Mouse (Mus musculus): ENCODE data around the gene Ak6.

The Ak6 gene

DNA sequence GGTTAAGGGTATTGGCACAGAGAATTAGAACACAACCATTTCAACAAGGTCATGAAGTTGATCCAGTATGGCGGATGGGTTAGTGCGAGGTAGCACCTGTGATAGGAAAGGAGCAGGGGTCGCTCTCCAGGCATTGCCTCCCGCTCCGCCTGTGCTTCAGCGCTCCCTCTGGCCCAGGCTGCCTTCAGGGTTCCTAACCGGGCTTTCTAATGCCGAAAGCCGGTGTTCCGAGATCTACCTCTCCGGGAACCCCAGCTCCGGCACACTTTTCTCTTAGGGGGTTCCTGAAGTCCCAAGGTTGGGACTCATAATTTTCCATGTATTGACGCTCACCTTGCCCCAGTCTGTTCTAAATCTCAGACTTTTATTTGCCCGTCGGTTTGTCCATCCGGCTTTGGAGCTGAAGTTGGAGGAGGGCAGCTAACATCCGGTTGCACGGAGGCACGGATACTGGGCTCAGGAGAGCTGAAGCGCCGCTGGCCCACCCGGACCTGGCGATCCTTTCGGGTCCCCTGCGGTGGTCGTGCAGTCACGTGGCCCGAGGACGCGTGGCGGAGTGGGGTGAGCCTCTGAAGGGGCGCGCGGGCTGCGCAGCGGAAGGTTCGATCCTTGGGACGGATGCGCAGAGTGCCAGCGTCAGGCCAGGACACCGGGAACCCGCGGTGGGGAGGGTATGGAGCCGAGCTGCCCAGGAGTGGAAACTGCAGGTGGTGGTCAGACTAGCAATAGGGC lies 18.7 kb downstream of the Ak6 start, which contains the start of gene Ccdc125:
Gene Ccdc125 (plus strand): TSS at position 427 of the 732 bp plus-strand sequence.
- no peak for DNase-seq

DNA sequence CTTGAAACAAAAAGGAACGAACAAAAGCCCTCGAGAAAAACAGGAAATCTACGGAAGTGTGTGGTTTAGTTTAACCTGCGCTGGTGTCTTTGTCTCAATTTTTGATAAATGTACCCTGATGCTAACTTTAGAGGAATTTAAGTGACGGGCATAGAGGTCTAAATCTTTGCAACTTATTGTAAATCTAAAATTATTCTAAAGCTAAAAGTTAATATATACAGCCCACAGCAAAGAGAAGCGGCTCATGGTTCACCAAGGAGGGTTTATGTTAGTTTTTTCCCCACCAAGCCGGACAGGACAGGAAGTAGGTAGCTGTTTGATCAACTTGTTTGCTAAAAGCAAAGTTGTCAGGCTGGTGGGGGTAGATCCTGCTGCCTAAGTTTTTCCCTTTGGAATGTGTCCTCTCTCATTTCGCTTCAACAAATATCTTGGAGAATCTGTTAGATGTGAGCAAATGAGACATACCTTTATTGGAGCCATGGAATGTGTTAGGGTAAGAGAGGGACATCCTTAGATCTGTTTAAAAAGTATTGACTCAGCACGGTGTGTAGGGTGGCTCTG lies 19.5 kb downstream of the Ak6 start:
- DNase-seq: no peak

GRCm38 (mm10) chr13:100675936-100676635 lies 25.3 kb downstream of the Ak6 start:
- DNase-seq: no peak

- no peak for DNase-seq
Observed at GRCm38 (mm10) chr13:100681615-100682014, 30.8 kb downstream of the Ak6 start.

DNA sequence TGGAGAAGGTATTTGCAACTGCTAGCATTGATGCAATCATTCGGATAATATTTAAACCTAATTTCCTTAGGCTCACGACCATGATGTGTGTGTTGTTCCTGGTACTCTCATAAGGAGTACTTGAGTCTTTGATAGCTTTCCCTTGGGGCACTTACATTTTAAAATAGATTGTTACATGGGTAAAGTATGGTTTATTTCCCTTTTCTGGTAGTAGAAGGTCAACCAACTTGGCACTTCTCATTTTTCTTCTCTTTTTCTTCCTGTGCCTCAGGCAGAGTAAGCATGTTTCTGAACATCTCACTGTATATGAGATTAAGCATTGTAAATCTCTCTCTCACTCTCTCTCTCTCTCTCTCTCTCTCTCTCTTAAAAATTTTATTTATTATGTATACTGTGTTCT lies 32.1 kb downstream of the Ak6 start:
- DNase-seq: no peak

GRCm38 (mm10) chr13:100684355-100684754 lies 33.6 kb downstream of the Ak6 start:
- no peak for DNase-seq

DNA sequence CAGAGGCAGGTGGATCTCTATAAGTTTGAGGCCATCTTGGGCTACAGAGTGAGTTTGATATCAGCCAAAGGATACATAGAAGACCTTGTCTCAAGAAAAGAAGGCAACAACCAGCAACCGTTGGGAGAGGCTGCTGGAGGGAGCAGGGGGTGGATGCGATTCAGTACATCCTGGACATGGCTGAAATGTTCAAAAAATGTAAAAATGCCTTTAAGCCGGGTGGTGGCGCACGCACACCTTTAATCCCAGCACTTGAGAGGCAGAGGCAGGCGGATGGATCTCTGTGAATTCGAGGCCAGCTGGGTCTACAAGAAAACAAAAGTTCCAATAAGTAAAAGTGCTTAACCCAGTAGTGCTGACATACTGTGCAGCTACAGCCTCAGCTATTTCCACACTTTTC lies 36.7 kb downstream of the Ak6 start:
- no peak for DNase-seq

DNA sequence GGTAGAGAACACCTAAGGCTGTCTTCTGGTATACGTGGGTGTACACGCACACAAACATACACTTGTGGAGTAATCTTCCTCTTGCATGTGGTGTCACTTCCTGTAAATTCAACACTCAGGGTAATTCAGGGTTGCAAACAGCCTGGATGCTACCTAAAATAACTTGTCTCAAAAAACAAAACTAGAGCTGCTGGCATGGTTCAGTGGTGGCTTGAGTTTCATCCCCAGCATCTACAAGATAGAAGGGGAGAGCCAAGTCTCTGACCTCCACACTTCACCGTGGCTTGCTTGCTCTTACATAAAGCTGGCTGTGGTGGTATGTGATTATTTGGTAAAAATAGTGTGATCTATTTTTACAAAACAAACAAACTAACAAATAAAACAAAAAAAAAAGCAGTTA lies 46.8 kb downstream of the Ak6 start:
- DNase-seq: no peak

GRCm38 (mm10) chr13:100698866-100699265 lies 48.1 kb downstream of the Ak6 start:
- no peak for DNase-seq

- DNase-seq: no peak
Observed at GRCm38 (mm10) chr13:100703468-100703867, 52.7 kb downstream of the Ak6 start.

DNA sequence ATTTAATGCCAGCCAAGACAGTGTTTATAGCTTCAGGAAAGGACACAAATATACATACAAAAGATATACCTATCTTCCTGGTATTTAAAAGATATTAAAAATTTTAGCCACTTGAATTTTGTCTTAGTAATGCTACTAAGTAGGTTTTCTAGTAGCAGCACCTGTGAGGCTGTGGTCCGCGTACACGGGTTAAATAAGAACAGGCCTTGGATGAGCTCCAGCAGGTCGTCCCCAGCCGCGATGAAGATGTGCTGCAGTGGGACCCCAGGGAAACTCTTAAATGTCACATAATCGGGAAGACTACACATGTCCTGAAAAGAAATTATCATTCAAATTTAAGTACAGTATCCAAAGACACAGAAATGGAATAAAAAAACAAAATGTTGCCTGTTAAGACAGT lies 55.4 kb downstream of the Ak6 start:
- no peak for DNase-seq

DNA sequence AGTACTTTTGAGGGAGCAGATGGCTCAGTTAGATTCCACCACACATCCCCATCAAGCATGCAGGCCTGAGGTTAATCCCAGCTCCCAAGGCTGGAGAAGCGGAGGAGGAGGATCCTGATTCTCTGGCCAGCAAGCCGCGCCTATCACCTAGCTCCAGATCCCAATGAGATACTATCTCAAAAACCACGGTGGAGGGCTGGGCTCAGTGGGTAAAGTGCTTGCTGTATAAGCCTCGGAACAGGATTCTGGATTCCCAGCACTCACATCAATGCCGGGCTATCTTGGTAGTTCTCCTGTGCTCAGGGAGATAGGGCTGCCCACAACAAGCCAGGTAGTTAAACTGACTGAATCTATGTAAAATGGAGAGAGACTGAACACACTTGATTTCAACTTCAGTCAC lies 64.7 kb downstream of the Ak6 start:
- no peak for DNase-seq

Data from cerebellum, adult 18-20 months (tissue).